Mouse (Mus musculus): ENCODE measurements at regions not wholly inside any gene's neighbourhood (a gene's known extent, or its start where the extent isn't known, plus 50 kb on each side); places are given as distances from the start of the nearest gene placed in this dataset.

DNA sequence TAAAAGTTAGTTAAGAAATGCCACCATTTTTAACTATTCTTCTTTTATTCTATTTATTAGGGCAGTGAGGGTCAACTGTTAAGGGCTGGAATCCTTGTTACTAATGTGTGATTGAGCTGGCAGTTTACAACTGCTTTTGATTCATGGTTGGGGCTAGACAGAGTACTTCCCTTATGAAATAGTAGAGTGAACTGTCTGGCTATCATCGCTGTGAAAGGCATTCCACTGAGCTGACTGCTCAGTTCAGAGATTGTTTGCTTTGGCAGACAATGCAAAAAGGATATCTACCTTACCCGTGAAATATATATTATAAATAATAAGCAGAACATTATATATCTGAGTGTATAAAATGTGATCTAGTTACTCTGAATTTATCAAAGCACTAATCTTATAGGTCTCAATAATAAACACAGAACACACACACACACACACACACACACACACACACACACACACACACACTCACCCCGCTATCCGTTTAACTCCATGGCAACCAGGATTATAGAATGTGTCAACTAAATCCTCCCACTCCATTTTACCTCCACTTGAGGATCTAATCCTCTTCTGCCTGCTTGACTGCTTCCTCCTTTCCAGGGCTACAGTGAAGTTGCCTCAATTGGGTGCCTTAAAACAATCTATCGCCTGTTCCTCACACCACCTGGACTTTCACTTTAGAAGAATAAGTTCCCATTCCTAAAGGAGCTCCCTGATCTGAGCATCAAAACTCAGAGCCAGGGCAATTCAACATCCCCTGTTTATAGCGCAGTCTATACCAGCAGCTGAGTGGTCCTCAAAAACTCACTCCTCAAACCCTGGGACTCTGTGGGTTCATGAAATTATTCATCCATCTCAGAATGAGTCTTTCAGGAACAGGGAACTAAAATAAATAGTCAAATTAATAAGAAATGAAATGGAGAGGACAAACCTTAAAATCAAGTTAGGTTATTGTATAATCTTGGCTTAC lies 126.6 kb downstream of the Gm9733 start:
- ATAC-seq, result no peak

DNA sequence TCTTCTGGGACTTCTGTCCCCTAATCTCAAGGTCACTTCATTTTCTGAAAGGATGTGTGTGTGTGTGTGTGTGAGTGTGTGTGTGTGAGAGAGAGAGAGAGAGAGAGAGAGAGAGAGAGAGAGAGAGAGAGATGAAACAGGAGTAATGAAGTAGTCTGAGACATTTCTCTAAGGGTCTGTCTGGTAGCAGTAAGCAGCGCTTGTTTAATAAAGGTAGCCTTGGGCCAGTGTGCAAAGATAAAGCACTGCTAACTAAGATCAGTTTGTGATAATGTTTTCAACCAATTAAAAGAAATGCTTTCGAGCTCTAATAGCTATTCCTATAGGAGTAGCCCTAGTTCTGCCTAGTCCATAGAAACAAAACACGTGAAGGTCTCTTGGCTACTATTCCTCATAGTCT lies 119.7 kb downstream of the Gm9733 start:
- no peak for ATAC-seq

DNA sequence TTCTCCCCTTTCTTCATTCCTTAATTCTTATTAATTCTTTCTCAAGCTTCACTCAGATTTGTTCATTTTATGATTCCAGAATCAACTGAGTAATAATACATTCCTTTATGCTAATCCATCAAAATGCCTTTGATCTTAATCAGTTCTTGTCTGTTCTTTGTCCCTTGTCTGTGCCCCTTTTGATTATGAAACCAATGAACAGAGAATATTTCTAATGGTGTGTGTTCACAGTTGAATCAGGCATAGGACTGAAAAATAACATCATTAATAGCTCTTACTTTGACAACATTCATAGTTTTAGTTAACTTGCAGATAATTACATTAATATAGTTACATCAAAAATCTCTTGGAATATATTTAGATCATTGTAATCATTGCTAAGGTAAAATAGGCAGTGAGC lies 114.5 kb downstream of the Gm9733 start:
- no peak for ATAC-seq

DNA sequence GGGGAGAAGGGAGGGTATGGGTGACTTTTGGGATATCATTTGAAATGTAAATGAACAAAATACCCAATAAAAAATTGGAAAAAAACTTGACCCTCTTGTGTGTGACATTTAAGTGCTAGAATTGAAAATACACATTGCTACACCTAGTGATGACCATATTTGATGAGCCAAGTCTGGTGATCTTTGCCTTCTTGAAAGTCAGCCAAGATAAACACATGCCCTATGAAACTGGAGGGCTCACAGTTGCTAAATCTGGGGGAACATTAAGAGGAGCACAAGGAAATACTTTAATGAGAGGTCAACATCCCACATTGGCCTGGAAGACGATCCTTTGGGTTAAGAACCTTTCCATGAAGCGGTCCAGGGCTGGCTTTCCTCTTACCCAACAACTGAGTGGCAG lies 112.8 kb downstream of the Gm9733 start:
- ATAC-seq, result no peak

DNA sequence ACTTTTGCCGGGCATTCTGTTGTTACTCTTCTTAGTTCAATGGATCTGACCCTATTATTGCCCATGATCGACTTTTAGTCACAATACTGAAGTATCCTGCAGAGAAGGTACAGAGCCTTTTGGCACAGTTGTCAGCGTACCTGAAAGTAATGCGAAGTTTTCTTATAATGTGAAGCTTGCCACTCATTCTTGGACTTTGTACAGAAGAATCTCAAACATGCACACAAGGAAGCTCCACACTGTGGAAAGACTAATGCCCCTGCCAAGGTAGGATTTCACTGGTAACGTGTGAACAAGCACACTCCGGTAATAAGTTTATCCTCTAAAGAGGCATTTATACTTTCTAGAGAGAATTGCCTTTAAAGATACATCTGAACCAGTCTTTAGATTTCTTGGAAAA lies 108.8 kb downstream of the Gm9733 start:
- no peak for ATAC-seq

DNA sequence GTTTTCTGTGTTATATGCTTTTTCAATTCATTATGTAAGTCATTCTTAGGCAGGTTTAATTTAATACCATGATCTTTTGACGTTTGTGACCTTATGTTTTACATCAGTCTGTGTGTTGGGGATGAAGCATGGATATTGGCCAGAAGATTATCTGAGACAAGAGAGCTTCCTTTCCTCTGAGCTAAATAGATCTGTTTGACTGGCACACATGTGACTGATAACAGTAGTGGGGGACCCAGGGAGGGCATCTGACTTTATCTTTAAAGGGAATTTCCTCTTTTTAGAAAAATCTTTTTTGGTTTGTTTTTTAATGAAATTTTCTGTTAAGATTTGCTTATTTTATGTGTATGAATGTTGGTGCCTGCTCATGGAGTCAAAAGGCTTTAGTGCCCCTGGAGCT lies 107.7 kb downstream of the Gm9733 start:
- ATAC-seq, result no peak

DNA sequence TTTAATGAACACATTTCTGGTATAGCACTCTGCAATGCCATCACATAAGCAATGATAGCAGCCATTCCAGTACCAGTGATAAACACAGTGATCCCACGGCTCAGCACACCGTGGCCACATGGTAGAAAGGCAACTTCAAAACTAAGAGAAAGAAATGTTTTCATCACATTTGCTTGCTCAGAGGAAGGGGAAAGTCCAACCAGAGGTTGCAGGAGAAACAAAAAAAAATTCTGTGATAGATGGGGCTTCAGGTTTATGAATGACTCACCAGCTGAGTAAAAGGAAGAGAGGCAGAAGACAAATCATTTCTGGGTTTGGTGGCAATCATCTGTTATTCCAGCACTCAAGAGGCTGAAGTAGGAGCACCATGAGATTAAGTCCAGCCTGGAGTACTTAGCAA lies 103.5 kb downstream of the Gm9733 start:
- peak; percentile 49 for ATAC-seq

DNA sequence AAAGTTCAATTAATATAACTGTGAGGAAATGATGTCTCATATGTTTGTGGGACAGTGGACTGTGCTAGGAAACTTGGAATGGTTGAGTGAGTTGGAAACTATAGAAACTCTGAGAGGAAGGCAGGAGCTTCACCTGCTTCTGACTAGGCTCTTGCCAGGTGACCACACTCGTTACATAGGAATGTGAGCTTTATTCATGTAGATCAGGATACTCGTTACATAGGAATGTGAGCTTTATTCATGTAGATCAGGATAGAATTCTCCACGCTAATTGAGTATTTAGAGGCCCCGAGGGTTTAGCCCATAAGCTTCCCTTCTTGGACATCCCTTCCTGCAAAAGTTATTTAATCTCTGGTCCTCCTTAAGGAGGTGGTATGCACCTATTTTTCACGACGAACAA lies 101.9 kb downstream of the Gm9733 start:
- ATAC-seq, result no peak

DNA sequence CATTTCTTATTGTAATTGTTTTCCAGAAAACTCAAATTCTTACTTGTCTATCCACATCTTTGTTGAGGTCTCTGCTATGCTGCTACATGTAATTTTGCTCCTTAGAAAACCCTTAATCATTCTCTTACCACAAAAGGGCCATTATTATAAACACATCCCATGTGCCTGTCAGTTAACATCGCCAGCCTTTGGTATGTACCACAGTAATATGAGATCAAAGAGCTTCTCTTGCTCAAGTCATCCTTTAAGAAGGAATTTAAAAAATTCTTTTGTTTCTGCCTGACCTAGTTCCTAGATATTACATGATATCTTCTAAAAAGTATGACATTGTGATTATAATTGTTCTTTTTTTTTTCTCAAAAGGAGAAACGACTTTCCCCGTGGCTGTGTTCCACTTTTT lies 100.7 kb downstream of the Gm9733 start:
- ATAC-seq, result no peak

DNA sequence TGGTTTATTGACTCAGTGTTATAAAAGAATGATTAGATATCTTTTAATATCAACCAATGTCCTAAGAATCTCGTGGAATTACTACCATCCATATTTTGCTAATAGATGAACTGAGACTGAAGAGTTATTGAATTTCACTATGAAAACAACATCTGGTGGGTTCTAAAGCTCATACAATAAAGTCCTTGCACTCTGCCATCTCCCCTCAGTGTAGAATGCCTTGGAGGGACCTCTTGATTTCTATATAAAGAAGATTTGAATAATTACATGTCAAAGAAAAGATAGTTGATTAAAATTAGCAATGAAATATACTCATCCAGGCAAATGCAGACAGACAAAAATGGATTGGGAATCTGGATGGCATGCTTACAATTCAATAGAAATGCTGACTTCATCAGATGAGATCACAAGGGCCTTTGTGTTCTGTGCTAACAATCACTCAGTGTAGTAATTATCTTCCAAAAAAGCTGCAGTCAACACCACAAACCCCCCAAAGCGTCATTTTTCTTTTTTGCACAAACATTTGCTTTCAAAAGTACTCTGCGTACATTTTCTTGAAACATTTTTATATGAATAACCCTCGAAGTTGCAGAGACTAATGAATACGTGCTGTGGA lies 94.2 kb downstream of the Gm9733 start:
- ATAC-seq, result no peak

DNA sequence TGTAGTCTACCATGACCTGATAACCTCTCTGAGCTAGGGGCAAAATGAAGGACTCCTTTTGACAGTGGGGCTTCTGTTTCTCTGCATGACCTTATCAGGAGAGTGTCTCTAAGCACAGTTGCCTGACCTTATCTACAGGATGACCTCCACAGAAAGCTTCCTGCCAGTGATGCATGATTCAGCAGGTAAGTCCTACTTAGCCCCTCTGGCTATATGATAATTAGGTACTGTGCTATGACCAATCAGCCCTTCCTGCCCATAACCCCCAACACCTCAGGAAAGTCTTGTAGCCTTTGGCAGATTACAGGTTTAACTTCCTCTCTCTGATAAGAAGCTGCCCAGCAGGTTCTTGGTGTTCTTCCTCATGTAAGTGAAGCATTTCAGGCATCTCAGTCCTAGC lies 89.7 kb downstream of the Gm9733 start:
- ATAC-seq, result no peak

DNA sequence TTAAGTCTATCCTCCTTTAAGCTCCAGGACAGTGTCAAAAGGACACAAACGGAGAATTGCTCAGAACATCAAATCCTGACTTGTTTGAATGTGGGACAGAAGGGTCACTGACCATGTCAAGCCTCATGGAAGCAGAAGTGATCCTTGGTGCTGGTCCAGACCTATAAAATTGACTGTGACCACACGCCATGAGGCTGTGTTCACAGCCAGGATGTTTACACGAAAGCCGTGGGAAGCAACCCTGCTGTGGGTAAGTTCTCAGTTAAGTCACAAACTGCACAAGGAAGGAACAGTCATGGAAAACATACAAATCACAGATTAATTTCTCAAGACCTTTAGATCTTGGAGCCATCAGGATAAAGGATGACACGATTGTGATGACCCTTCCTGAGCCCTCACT lies 88.5 kb downstream of the Gm9733 start:
- ATAC-seq, result no peak

DNA sequence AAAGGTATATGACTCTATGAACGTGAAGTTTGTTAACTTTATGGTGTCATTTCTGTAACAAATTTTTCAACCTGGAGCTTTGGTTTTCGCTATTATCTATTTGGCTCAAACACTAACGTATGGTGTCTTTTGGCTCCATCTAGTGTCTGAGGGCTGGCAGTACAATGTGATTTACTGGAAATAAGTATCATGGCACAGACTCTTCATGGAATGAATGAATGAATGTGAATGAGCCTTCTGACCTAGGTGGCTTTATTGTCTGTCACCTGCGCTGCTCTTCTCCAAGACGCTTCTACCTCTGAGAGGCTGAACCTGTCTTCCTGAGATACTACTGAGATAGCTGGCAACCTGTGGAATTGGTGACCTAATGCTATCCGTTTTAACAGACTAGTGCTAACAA lies 87.1 kb downstream of the Gm9733 start:
- ATAC-seq, result peak; percentile 73
